Mouse (Mus musculus) hindbrain, postnatal 0 days (tissue): ENCODE results near the gene Fgfr2. TPM values are rescaled to one million over a fixed set of nuclear protein-coding genes. Genes with fewer than 3 reads are reported as not detected.

Experiments used
- ATAC-seq: fragments of 200-750 bp; cut with Nextera tagmentation; 2 replicates; pipeline ENCODE4 v1.8.0; 2017; ENCODE audit warnings: mild to moderate bottlenecking, moderate TSS enrichment, moderate library complexity
- DNase-seq: peaks from one replicate; pipeline ENCODE4 v3.0.0-alpha.2; 2015; ENCODE audit warnings: low spot score
- H3K27ac ChIP-seq: fragments of 300-500 bp; sonication (generic); 2 replicates; pipeline ENCODE4 v1.5.1; 2014; ENCODE audit warnings: mild to moderate bottlenecking
- H3K27me3 ChIP-seq: fragments of 300-500 bp; sonication (generic); 2 replicates; pipeline ENCODE4 v1.6.1; 2014; ENCODE audit warnings: low read length, mixed read lengths; ENCODE audit not compliant: insufficient read depth
- H3K36me3 ChIP-seq: fragments of 300-500 bp; sonication (generic); 2 replicates; pipeline ENCODE4 v1.6.1; 2014; ENCODE audit warnings: low read length, mixed read lengths; ENCODE audit not compliant: insufficient read depth
- H3K4me1 ChIP-seq: fragments of 300-500 bp; sonication (generic); 2 replicates; pipeline ENCODE4 v1.6.1; 2014; ENCODE audit warnings: antibody characterized with exemption, low read length, mixed read lengths; ENCODE audit not compliant: insufficient read depth
- H3K4me2 ChIP-seq: fragments of 300-500 bp; sonication (generic); 2 replicates; pipeline ENCODE4 v1.6.1; 2014; ENCODE audit warnings: low read depth, mild to moderate bottlenecking, low read length, moderate library complexity, mixed read lengths
- H3K4me3 ChIP-seq: fragments of 300-500 bp; sonication (generic); 2 replicates; pipeline ENCODE4 v1.5.1; 2014; ENCODE audit warnings: low read length
- H3K9ac ChIP-seq: fragments of 300-500 bp; sonication (generic); replicated peaks from 2 replicates; pipeline ENCODE4 v1.6.1; 2014; ENCODE audit warnings: mild to moderate bottlenecking, low read length, moderate library complexity, mixed read lengths
- H3K9me3 ChIP-seq: fragments of 300-500 bp; sonication (generic); 2 replicates; pipeline ENCODE4 v1.6.1; 2016; ENCODE audit warnings: low read length, mixed read lengths
- CTCF ChIP-seq: IDR thresholded peaks from 2 replicates; pipeline ENCODE4 v1.5.1; 2016; ENCODE audit warnings: antibody characterized with exemption, control low read depth, low read depth
- WGBS: fragments of 180-500 bp; shearing (Covaris S2); extraction: QIAGEN DNeasy Blood & Tissue Kit; methylation state at CpG from one replicate; pipeline ENCODE4 v1.1.7; 2014; 5-methylcytosine and 5-hydroxymethylcytosine counted together
- polyA plus RNA-seq: library from polyadenylated mRNA; unstranded; fragments of >200 nt; fragmentation: Nextera tagmentation; extraction: Ambion mirVana; gene quantifications from 2 replicates; pipeline ENCODE4 v1.2.1, GENCODE M21; 2015
- total RNA-seq: library from RNA; depleted of rRNA; stranded (reverse); fragments of >200 nt; gene quantifications from 2 replicates; pipeline ENCODE4 v1.2.3, GENCODE M21; 2014

Gene Fgfr2
- total and polyA plus RNA-seq, 2 experiments from 2014 or later: 17.3 to 49.0 TPM

DNA sequence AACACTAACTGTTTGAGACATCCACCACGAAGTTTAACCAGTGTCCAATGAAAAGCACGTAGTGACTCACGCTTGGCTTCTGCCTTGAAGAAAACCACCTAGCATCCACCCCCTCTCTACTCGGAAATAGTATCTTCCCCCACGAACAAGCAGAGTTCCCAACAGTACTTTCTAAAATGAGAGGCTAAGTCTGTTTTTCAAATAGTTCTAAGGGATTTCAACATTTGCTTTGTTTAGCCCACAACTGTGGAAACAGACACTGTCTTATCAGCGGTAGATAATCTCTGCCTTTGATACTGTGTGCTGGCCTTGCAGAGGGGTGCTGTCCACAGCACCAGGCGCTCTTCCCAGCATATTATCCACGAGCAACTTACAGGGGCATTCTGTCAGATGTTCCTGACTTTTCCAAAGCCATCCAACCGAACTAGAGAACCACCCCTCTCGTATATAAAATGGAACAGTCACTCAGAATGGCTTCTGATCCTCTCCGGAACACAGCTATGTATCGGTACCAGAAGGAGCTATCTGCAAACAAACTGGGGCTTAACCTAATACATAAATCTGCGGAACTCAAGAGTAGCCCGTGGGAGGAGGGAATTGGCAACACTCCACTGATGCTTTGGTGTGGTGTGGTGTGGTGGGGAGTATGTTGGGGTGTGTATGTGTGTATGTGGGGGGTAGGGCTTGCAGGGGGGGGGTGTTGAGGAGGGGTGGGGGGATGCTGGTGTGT lies 110.3 kb downstream of the Fgfr2 start:
- Histone ChIP-seq H3K9ac (no peak overlapping the region), H3K9me3 (no peaks in the 10 kb centered on the region), H3K27me3 (no peaks in the 10 kb centered on the region), H3K27ac (no peak overlapping the region), H3K4me3 (no peak overlapping the region), H3K36me3 (no peaks in the 10 kb centered on the region), H3K4me1 (peaks cover 32% of the 10 kb centered on the region), H3K4me2 (no peak overlapping the region)
- no peak for TF ChIP-seq CTCF
- WGBS: 54% methylated on average over 14 of the region's 14 CpGs
- no peak for ATAC-seq
- no peak for DNase-seq

DNA sequence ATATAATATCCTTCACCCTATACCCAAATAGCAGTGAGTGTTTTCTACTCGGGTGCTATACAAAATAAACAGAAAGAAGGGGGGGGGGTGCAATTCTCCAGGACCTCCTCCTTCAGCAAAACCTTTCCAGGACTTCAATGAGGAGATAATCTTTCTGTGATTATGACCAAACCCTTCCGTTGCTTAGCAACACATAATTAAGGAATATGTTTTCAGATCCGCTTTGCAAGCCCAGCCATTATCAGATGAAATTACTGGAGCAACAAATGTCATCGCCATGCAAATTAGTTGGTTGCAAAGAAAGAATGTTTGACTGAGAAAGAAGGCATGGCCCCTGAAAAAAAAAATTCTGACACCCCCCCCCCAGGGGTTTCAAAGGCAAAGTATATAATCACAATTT lies 111.5 kb downstream of the Fgfr2 start:
- no peaks in the 10 kb centered on the region for H3K9me3 ChIP-seq
- WGBS: 29% methylated on average over 4 of the region's 4 CpGs
- no peak overlapping the region for H3K4me3 ChIP-seq
- ATAC-seq (no peak), DNase-seq (peak; percentile 63)
- H3K27ac ChIP-seq: peak overlapping the region; percentile 68; the same call in 1 of the 2 replicates
- TF ChIP-seq CTCF: no peak
- no peaks in the 10 kb centered on the region for H3K36me3 ChIP-seq
- no peaks in the 10 kb centered on the region for H3K27me3 ChIP-seq
- H3K4me1 ChIP-seq: peaks cover 32% of the 10 kb centered on the region
- H3K4me2 ChIP-seq: peak overlapping the region; percentile 30
- H3K9ac ChIP-seq: no peak overlapping the region

DNA sequence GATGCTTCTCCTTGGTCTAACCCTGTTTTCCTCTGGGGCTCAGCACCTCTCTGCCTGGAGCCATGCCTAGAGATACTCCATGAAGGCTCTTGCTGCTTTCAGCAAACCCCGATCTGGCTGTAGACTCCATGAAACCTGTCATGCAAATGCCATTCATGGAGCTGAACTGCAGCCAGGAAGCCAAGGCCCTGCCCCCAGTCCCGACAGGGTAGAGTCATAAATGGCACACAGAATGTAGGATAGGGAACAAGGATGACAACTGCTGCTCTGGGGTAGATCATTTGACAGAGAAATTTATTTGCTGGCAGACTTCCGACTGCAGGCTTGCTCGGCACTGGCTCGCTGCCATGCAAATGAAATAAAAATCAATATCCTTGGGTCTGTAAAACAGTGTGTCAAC lies 112.0 kb downstream of the Fgfr2 start:
- no peaks in the 10 kb centered on the region for H3K9me3 ChIP-seq
- no peak for TF ChIP-seq CTCF
- 18% methylated on average over 5 of the region's 5 CpGs for WGBS

DNA sequence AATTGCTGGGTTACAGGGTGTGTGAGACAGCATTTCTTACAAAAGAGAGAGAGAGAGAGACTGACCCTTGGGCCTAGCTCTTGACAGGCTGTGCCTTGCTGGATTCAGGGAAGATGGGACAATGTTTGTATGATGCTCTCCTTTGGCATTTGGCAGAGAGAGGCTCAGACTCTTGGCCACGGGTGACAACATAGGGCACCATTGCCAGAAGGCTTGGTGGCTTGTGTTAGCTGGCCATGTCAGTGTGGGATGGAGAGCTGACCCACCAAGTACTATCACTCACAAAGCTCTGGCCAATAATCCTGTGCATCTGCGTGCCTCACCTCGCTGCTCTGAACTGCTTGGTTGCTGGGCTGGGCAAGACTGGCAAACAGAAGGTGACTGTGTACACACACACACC lies 112.7 kb downstream of the Fgfr2 start:
- TF ChIP-seq CTCF: no peak
- peaks cover 31% of the 10 kb centered on the region for H3K4me1 ChIP-seq
- WGBS: 56% methylated on average over 3 of the region's 3 CpGs

More for the DNA sequence above, 112.0 kb downstream of the Fgfr2 start:
- no peaks in the 10 kb centered on the region for H3K27me3 ChIP-seq
- DNase-seq (peak; percentile 82), ATAC-seq (peak; percentile 61)
- peaks cover 32% of the 10 kb centered on the region for H3K4me1 ChIP-seq
- peak overlapping the region; percentile 68 for H3K27ac ChIP-seq
- H3K36me3 ChIP-seq: no peaks in the 10 kb centered on the region
- peak overlapping the region; percentile 30 for H3K4me2 ChIP-seq
- no peak overlapping the region for H3K9ac ChIP-seq
- H3K4me3 ChIP-seq: no peak overlapping the region

DNA sequence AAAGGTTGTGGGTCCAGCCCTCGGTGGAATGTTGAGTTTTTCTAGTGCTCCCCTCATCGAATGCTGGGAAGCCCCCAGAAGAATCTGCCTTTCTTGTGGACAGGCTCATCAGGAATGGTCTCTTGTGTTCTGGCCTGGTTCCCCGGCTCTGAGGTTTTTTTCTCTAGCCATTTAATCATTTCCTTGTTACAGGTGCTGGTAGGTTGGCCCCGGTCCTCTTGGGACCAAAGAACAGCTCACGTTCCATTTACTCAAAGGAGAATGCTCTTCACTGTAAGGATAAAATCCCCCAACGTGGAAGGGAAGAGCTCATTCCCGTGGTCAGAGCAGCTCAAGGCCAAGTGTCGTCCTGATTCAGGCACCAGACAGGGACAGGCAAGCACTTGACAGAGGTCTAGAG lies 113.5 kb downstream of the Fgfr2 start:
- Histone ChIP-seq H3K36me3 (no peaks in the 10 kb centered on the region), H3K9ac (no peak overlapping the region), H3K27me3 (no peaks in the 10 kb centered on the region), H3K4me2 (no peak overlapping the region), H3K27ac (peak overlapping the region; percentile 68; the same call in 1 of the 2 replicates), H3K9me3 (no peaks in the 10 kb centered on the region), H3K4me3 (no peak overlapping the region), H3K4me1 (peaks cover 28% of the 10 kb centered on the region)
- ATAC-seq (no peak), DNase-seq (no peak)
- 76% methylated on average over 8 of the region's 8 CpGs for WGBS
- no peak for TF ChIP-seq CTCF

More for the DNA sequence above, 112.7 kb downstream of the Fgfr2 start:
- Histone ChIP-seq H3K9me3 (no peaks in the 10 kb centered on the region), H3K36me3 (no peaks in the 10 kb centered on the region), H3K9ac (no peak overlapping the region), H3K27me3 (no peaks in the 10 kb centered on the region), H3K4me3 (no peak overlapping the region), H3K4me2 (no peak overlapping the region), H3K27ac (peak overlapping the region; percentile 68; the same call in 1 of the 2 replicates)
- no peak for DNase-seq
- ATAC-seq: no peak

DNA sequence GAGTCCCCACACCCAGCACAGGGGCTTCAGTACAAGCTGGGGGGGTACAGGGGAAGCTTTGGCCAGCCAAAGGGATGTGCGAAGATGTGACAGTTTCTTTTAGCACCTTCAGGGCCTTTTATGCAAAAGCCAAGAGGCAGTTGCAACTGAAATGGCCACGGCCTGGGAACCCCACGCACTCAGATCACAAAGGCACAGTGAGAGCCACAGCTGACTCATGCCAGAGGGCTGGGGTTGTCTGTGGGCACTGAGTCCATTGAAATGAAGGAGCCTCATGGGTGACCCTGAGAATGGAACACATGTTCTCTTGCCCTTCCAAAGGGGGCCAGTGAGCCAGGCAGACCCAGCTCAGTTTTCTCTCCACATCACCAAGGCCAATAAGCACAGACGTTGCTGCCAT lies 114.5 kb downstream of the Fgfr2 start:
- Histone ChIP-seq H3K9ac (no peak overlapping the region), H3K27me3 (no peaks in the 10 kb centered on the region), H3K36me3 (no peaks in the 10 kb centered on the region), H3K9me3 (no peaks in the 10 kb centered on the region), H3K4me3 (no peak overlapping the region), H3K4me1 (peaks cover 28% of the 10 kb centered on the region), H3K27ac (no peak overlapping the region), H3K4me2 (no peak overlapping the region)
- TF ChIP-seq CTCF: no peak
- WGBS: 71% methylated on average over 4 of the region's 4 CpGs
- no peak for ATAC-seq
- DNase-seq: no peak

DNA sequence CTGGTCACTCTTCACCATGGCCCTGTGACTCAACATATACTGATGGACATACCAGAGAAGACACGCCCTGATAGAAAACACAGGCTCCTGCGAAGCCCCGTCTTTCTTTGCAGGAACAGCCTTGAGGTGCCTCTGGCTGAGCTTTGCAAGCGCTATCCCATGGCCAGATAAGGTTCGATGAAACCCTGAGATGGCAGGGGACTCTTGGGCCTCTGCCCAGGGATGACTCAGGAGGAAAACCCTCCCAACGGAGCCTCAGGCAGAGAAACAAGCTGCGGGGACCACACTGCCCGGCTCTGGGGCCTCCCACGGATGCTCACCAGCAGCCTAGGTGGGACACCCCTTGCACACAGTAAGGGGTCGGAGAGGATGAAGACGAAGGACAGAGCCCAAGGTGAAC lies 115.8 kb downstream of the Fgfr2 start:
- WGBS: 62% methylated on average over 11 of the region's 11 CpGs
- no peak for TF ChIP-seq CTCF

More for the DNA sequence above, 115.8 kb downstream of the Fgfr2 start:
- Histone ChIP-seq H3K9me3 (no peaks in the 10 kb centered on the region), H3K27ac (no peak overlapping the region), H3K27me3 (no peaks in the 10 kb centered on the region), H3K36me3 (no peaks in the 10 kb centered on the region), H3K9ac (no peak overlapping the region), H3K4me3 (no peak overlapping the region), H3K4me2 (no peak overlapping the region), H3K4me1 (peaks cover 20% of the 10 kb centered on the region)
- ATAC-seq (no peak), DNase-seq (no peak)
